Mouse (Mus musculus): ENCODE results near the gene Haao.

GRCm38 (mm10) chr17:83879631-83880030, 31.9 kb upstream of the Haao start:
- no peak for TF ChIP-seq CTCF (IDR thresholded peaks at IDR 0.05; ENCODE audit: low read depth)
- no peak for TF ChIP-seq EP300 (IDR thresholded peaks at IDR 0.05; ENCODE audit: low read depth)
